Mouse (Mus musculus): Measurements from ENCODE around the gene Pabpn1.

- TF ChIP-seq CTCF (IDR thresholded peaks at IDR 0.05; ENCODE audit: insufficient read depth, low read depth, low read length) (no peak), POLR2A (IDR thresholded peaks at IDR 0.05; ENCODE audit: insufficient read depth, low read depth, low read length) (no peak)
Measured at GRCm38 (mm10) chr14:54868026-54868425, 24.3 kb upstream of the Pabpn1 start.

Measured in olfactory bulb, adult 2 months (tissue).